Mouse (Mus musculus): ENCODE measurements at regions not wholly inside any gene's neighbourhood (a gene's known extent, or its start where the extent isn't known, plus 50 kb on each side); places are given as distances from the start of the nearest gene placed in this dataset.

DNA sequence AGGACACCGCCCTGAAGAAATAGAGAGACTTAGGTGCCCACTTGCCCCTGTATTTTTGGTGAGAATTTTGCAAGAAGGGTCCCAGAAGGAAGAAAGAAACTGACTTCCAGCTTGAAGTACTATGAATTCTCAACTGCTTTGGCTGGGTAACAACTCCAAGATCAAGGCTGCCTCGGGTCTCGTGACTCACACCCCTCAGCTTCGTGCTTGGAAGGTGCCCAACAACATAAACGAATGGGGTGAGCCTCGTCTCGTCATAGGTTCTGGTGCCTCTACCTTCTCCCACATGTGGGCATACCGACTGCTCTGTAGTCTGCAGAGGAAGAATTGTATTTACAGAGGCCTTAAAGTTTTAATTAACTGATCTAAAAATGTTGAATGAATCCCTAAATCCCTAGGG lies 81.6 kb upstream of the Bach2 start:
- DNase-seq = no peak

DNA sequence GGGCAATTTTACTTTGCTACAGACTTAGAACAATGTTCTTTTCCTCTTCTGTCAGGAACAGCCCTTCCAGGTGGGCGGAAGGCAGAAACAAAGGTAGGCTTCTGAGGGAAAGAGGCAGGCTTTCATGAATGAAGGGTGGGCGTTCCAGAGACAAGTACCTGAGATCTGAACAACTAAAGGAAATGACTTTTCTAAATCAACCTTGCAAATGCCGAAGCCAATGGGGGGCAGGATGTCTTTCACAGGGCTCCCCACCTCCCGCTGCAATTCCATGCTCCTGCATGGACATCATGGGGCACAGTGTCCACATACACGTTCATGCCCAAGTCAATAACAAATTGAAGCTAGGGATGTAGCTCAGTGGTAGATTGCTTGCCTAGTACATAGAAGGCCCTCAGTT lies 80.2 kb upstream of the Bach2 start:
- no peak for DNase-seq

DNA sequence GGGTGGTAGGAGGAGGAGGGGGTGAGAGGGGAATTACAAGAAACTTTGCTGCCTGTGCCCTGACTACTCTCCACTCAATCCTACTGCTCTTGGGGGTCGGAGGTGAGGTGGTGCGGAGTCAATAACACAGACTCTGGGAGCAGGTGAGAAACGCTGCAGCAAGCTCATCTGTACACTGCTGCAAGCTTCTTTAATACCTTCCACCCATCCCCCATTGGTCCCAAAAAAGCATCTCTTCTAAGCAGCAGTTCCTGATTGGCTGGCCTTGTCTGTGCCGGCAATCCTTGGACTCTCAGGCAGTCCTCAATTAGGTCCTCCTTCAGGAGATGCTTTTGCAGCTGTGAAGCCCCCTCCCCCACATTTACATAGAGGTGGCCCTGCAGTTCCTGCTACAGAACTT lies 79.7 kb upstream of the Bach2 start:
- no peak for DNase-seq

DNA sequence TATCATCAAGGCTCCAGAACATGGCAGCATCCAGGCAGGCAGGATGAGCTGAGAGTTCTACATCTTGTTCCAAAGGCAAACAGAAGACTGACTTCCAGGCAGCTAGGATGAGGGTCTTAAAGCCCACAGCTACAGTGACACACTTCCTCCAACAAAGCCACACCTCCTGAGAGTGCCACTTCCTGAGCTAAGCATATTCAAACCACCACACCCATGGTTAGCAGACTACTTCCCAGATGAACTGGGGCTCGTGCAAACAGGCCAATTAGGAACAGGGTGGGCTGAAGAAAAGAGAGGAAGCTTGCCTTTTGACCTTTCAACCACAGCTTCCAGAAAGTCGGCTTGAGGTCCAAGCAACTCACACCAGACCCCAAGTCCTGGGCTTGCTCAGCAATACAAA lies 77.8 kb upstream of the Bach2 start:
- no peak for DNase-seq

DNA sequence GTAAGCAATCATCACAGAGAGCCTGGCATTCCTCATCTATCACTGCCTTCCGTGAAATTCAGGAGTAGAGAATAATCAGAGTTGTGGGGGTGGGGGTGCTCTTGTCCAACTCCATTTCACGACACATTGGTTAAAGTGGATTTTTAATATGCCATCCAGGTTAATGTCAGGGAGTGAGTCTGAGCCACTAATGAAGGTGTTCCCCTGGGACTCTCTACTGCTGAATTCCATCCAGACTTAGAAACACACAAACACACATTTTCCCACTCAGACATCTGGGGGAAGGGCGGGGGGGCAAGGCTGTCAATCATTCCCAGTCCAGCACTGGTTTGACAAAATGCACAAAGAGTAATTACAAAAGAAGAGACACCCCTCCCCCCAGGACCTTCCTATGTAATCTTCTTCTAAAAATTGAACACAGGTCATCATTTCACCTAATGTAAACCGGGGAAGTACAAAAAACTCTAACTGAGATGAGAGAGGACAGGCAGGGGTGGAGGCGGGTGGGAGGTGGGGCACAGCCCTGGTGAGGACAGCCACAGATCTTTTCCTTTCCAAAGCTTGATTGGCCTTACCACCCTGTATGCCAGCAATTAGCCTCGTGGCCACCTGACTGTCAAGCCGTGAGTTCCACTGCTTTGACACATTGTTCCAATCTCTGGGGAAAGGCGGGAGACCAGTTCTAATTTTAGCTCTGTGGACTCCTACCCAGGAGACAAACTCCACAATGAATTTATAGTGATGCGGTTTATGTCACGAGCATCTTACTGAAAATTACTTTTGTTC lies 76.5 kb upstream of the Bach2 start:
- DNase-seq = no peak

DNA sequence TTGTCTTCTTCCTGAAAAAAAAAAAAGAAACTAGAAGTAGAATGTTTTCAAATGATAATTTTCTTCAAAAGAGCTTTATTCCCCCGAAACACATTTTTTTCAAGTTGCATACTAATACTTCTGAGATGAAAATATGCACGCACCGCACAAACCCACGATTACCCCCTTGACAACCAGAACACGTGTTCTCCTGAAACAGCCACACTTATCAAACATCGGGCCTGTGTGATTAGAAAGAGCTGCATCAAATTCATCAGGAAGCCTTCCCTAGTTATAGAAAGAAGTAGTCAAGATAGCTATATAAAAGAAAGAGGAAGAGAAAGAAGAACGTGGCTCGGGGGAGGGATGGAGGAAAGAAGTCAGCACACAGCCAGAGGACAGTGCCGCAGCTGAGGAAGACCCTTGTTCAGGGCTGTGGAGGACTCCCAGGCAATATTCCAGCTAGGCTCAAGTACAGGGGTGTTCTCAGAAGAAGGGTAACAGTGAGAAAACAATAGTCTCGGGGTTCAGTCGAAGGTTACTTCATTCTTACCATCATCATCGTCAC lies 75.8 kb upstream of the Bach2 start:
- DNase-seq = no peak

DNA sequence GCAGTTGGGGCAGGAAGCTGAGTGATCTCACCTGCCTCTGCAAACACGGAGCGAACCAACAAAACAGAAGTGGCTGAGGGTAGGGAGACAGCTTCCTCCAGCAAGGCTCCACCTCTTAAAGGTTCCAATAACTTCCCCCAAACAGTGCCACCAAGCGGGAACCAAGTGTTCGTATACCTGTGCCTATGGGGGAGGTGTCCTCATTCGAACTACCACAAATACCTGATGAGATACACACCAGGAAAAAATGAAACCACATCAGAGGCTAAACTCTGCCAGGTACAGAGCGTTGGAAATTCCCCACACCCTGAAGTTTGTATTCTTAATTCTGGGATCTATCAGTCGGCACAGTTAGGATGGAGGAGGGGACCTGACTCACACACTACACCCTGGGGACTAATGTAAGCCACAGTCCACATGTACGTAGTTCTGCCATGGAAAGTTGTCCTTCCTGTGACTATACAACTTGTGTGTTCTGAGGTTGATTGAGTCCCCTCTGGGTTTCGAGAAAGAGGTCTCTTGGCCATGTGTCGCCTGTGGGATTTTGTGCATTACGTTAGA lies 74.4 kb upstream of the Bach2 start:
- no peak for DNase-seq

DNA sequence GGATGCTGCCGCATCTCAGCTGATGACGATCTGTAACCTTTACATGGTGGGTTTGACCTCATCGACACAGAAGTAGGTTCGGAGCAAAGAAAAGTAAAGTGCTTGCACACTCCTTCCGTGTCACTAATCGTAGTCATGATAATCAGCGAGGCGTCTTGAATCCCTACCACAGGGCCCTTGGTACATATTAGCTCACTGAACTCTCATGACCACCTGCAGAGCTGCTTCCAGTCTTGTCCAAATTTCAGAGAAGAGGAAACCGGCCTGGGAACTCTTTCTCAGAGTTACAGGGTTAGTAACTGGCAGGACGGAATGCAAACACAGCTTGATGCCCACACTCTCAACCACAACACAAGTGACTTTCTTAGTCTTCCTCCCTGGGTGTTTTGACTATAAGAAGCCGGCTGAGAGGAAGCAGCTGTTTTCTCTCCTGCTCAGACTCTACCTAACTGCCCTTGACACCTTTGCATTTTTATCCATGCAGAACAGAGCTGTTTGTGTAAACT lies 73.8 kb upstream of the Bach2 start:
- DNase-seq = no peak

DNA sequence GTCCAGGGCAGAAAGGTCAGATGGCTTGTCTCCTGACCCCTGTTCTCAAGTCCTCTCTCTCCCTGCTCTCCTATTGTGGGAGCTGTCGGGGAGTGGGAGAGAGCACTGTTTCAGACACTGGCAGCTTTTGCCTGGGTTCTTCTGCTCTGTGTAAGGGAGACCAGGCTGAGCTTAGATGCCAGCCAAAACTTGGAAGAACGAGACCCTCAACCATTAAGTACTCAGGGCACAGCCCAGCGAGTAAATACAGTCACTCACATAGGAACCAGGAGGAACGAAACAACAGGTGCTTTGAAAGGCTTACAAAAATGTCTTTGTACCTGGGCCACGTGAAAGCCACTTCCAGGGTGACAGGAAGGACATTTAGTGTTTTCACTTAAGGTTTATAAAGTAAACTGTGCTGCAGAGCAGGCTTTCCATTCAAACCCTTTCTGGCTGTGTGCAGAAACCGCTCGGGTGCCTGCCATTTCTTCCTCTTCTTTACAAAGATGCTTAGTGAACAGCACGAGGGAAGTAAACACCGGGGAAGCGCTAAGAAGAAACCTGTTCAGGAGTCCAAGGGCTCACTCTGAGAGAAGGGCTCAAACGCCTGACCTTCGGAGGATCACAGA lies 72.6 kb upstream of the Bach2 start:
- no peak for DNase-seq

DNA sequence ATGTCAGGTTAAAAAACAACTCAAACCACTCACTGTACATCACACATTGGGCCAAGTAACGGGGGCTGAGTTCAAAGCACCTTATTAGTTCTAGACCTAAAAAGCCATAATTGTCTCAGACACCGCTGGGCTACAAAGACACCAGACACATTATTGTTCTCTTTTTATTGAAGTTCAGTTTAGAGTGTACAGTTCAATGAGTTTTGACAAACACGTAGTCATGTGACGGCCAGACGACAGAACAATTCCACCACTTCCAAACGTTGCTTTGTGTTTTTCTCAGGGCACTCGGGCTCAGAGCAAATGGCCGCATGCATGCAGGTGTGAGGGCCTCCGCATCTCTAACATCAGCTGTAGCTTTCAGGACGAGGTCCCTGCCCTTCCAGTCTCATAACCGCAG lies 71.5 kb upstream of the Bach2 start:
- DNase-seq = no peak

DNA sequence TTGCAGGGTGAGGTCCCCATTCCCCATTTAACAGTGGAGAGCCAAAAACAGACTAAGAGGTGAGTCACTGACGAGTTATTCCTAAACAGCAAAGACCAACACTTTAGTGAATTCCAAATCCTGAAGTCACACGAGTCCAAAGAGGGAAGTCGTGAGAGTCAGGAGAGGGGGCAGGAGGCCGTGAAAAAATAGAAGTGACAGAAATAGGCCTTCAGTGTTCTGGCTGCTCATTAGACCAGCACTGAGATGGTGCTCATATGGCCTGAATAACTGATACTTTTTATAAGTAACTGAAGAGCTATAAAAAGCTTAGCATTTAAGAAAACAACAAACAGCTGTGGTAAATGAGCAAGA lies 68.5 kb upstream of the Bach2 start:
- DNase-seq = no peak

DNA sequence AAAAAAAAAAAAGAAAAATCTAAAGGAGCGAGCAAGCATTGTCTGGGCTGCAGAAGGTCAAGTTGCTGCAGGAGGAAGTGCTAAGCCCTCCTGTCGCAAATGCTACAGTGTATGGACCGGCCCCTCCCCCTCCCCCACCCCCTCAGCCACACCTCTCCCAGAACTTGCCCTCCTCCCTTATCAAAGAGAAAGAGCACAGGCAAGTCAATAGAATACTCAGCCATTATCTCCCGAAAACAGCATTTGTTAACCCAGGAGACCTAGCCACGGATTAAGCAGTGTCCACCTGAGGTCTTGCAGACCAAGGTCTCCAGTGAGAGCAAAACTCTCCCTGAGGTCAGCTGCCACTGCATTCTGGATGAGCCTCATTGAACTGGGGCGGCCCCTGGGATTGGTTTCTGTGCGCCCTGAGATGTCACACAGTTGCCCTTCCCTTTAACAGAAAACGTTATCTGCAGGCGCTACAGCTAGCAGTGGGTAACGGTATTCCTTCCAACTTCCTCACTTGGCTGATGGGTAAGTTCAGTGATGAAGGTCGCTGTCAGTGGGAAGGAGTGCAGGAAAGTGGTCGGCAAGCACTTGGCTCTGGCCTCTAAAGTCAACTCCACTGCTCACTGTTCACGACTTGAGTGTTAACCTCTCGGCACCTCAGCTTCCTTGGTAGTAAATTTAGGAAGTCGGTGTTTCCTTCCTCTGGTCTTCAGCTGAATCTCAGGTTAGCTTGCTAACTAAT lies 68.0 kb upstream of the Bach2 start:
- DNase-seq = no peak

DNA sequence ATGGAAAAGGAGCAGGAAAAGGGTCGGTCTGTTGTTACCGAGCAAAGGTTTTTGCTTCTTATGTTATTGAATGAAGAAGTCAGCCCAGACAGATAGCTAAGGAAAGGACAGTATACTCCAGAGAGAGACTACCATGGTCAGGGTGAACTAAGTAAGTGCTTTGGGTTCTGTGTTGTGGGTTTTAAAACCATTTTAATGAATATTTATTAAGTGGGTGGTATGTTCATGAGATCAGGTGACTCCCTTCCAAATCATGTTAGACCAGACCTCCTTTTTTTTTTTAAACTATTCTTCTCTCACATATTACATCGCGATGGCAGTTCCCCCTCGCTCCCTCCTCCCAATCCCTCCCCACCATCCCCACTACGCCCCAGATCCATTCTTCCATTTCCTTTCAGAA lies 67.3 kb upstream of the Bach2 start:
- DNase-seq = no peak

DNA sequence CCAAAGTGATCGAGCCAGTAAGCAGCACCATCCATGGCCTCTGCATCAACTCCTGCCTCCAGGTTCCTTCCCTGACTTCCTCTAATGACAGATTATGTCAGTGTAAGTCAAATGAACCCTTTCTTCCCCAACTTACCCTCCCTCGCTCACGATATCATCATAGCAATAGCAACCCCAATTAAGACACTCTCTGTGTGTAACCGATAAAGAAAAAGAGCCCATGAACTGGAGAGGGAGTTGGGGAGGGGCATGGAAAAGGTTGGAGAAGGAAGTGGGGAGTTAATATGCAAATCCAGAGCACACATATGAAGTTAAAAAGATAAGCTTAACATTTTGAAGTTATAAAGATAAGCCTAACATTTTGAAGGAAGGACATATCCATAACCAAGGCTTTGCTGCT lies 65.6 kb upstream of the Bach2 start:
- DNase-seq = no peak

DNA sequence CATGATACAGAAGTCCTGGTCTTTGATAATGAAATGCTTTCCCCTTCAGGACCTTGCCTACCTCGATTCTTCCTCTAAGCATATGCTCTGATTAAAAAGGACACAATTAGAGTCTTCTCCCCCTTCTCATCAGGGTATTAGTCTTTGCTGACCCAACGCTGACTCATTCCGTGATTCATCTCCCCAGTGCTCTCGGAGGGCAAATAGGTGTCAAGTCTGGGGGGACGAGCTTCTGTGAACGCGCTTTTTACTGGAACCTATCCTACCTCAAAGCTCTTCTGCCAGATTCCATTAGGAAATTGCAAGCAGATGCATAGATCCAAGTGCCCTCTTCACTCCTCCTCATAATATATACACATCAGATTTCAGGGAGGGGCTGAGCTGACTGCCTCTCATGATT lies 63.8 kb upstream of the Bach2 start:
- no peak for DNase-seq

DNA sequence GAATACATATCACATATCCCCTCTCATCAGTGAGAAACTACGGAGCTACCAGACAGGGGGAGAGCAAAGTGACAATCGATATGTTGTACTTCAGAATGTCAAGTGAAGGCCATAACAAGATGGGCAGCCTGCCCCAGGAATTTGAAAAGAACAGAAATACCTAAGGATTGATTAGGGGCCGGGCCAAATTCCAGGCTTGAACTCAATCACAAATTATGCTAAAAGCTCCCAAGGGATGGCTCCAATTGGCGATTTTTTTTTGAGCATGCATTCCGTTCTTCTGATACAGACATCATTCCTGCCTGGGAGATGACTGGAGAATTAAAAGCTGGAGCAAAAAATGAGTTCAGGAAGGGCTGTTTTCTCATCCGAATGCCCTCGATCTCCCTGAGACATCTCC lies 63.4 kb upstream of the Bach2 start:
- no peak for DNase-seq

DNA sequence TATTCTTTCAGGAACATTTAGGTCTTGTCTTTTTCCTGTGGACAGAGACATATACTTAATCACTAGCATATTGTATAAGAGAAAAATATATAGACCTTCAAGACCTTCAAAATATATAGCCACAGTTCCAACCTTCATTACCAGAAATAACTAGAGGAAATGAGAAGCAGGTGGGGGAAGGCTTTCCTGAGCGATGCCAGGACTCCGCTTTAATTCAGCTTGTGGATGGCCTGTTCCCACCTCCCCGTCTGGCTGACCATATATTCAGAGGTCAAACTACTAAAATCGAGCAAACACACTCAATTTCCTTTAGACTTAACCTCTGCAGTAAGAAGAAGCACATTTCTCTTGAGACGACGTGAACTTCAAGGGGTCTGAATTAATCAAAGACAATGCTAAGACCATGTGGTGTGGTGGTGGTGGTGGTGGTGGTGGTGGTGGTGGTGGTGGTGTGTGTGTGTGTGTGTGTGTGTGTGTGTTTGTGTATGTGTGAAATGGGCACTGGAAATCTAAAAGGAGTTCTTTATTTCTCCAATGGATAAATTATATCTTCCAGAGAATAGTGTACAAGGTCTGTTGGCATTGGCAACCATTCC lies 62.7 kb upstream of the Bach2 start:
- DNase-seq = no peak

DNA sequence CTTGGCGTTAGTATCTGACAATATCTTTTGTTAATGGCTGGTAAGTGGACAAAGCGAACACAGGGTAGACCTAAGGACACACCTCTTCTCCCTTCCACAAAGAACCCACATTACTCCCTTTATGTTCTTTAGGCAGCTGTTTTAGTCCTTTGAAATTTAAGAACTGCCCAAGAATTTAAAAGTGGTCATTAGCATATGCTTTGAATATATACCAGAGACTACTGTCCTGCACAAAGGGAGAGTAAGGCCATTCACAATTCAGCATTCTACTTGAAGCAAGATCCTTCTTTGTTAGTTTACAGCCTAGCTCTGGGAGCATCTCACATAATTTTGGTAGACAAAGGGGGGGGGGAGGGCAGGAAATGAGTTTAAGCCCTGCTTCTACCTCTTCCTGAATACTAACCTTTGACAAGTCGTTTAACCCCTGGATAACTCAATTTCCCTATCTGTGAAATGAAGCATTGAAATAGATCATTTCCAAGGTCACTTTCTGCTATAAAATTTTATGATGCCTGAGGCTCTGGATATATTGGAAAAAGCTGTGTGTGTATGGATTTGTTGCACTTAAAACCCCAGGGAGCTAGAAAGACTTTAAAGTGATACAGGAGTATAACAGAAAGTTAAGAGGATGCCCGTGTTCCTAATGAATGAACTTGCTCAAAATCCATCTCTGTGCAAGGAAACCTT lies 62.0 kb upstream of the Bach2 start:
- DNase-seq = no peak

DNA sequence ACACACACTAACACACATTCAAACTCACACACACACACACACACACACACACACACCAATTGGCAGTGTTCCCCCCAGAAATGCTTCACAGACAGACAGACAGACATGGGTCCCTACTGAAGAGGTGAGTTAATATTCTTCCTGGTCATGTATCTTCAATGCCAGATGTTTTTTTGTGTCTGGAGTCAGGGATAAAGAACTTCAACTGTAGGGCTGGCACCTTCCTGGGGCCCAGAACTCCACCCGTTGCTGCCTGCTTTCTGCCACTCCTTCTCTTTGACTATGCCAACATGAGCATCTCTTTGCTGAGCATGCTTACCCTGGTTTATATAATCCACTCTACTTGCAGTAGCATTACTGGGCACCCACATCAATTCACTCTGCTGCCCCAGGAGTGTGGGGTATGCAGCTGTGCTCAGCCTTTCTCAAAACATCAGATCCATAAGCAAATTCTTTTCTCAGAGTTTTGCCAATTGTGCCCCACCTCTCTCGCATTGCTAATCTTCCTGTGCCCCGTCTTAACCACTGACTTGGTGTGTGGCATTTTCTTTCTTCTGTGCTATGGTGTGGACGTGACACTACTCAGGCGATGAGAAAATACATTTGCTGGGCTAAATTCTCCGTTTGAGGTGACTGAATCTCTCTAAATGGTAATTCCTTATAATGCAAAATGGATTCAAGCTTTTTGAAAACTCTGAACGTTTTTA lies 60.5 kb upstream of the Bach2 start:
- DNase-seq = no peak

DNA sequence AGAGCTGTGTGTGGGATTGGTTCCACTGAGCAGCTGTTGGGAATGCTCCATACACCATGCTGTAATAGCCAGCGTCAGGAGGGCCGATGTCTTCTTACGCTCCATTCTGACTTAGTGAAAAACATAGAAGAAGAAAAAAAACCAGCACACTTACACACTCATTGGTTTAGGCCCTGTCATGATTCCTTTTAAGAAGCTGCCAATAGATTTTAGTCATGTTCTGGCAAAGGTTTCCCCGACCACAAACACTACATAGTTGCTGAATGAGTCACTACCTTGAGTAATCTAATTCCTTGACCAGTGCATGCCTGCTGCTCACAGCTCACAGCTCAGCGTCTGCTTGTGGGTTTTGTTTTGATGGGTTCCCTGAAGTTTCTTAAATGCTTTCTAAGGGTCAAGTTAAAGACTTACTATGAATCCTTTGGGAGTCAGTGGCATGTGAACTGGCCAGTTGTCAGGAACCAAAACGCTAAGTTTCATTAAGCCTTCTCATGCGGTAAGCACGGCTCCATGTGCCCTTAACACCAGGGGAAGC lies 58.8 kb upstream of the Bach2 start:
- no peak for DNase-seq

DNA sequence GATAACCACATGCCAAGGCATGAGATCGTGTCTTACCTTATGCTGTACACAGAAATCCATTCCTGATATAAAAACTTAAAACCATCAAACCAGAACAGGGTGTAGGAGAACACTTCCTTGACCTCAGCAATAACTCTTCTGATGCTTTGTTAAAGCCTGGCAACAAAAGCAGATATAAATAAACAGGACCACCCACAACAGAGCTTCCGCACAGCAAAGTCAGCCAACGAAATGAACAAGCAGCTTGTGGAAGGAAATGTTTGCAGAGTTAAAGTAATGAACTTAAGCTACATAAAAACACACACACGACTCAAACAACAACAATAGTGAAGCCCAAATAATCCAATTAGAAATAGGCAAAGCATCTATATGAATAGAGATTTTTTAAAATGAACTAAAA lies 54.8 kb upstream of the Bach2 start:
- DNase-seq = no peak

DNA sequence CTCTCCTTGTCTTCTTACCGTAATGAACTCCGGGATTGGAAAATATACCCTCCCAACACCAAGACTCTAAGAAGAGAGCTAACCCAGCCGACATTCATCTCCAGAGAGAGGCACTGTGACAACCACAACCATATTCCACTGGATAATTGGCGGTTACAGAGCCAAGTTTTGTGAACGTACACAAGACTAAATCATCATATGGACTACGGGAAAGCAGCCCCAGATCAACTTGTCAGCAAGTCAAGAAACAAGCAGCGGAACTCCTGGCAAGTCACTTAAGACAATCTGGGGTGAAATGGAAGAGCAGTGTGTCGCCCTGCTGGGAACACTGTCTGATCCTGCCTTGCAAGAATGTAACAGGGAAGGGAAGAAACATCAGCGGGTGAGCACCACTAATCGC lies 52.6 kb upstream of the Bach2 start:
- DNase-seq = no peak
